Mouse (Mus musculus): ENCODE results near the gene Prss8. TPM values are rescaled to one million over a fixed set of nuclear protein-coding genes. Genes with fewer than 3 reads are reported as not detected.
A peak's percentile ranks its signal among the peaks of the same experiment; 100 is the strongest.
"Not testable (repeated sequence)": the region's sequence is repeated elsewhere in the genome, so short reads cannot be mapped to it uniquely, and the experiment has no call there.

Gene Prss8
- 2.9 and 3.3 TPM in 2 replicates for polyA plus RNA-seq (2015; fragmentation: Nextera tagmentation; extraction: Ambion mirVana)

DNA sequence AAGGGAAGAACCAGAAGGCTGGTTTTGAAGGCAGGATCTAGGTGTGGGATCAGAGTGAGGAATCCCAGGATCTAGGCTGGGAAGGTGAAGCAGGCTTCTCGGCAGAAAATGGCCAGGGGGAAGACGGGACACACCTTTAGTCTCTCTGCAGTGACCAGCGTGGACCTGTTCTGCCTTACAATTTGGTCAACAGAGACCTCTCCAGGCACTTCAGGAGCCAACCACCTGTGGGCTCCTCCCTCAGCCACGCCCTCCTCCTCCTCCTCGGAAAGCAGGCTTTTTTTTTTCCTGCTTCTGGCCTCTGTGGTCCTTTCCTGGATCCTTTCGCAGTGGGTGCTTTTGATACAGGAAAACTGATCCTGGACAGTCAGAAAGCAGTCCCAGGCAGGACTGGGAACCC is at the start of gene Prss8:
Prss8 (minus strand) TSS at position 182 of the 400 bp plus-strand sequence.
- no peak for DNase-seq (ENCODE audit: low spot score)

DNA sequence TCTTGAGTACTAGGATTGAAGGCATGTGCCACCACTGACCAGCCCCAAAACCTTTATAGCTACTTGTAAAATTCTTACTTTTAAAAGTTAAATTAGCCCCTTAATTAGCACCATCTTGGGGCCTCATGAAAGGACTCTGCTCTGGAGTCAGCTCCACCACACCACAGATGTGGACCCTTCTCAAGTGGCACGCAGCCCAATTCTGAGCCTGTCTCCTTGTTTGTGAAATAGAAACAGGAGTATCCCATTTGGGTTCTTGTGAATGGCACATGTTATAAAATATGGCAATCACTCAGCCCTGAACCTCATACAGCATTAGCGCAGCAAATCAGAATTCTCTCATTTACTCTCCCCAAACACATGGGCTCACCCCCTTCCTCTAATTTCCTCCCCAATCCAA is 49.0 kb upstream of the Prss8 start:
- no peak for DNase-seq (ENCODE audit: low spot score)

DNA sequence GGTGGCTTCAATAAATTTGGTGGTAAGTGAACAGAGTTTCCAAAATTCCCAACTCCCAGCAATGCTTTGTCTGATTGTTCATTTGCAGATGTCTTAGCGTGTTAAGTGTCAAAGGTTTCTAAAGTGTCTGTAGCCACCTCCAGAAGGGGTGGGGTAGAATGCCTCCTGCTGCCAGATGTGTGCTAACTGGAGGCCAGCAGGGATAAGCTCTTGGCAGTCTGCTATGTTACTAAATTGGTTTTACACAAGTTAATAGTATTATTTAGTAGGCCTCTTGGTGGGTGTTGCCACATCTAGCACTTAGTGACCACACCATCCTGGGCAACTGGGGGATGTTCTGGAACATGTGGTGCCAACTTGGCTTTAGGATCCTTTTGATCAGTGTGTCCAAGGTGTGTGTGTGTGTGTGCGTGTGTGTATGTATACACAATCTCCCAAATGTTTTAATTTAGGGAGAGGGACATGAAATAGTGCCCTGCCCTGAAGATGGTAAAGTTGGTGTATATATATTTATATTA is 44.6 kb upstream of the Prss8 start:
- no peak for DNase-seq (ENCODE audit: low spot score)

DNA sequence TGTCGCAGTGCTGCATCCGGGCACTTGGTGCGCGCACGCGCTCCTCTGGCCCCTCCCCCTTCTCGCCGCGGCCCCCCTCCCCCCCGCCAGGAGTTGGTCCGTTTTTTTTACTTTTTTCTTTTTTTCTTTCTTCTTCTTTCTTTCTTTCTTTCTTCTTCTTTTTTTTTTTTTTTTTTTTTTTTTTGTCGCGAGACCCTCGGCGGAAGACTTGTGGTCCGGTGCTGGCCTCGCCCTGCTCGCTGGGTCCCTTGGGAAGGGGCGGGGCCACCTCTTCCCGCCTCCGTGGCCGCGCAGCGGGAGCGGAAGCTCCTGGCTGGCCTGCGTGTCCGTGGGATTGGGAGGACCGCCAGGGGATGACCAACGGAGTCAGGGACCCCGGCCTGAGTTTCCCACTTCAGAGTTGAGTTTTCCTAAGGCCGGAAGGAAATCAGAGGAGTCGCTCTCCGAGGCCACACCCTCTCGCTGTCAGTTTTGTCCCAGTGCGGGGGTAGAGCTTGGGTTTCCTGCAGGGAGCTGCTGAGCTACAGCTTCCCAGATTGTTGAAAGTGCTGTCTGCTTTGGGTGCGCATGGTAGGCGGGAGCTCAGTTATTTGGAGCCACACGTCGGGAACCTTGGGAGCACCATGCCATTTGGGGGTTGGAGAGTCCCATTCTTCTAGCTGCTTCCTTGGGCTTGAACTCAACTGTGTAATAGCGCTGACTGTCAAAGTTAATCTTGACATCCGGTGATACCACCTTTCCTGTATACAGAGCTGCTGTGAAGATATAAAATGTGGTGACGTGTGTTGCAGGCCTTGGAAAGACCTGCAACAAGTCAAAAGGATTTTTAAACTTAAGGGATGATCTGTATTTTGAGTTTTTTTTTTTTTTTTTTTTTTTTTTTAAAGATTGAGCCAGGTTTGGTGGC is 38.3 kb upstream of the Prss8 start:
- peak; percentile 63 for DNase-seq (ENCODE audit: low spot score)

DNA sequence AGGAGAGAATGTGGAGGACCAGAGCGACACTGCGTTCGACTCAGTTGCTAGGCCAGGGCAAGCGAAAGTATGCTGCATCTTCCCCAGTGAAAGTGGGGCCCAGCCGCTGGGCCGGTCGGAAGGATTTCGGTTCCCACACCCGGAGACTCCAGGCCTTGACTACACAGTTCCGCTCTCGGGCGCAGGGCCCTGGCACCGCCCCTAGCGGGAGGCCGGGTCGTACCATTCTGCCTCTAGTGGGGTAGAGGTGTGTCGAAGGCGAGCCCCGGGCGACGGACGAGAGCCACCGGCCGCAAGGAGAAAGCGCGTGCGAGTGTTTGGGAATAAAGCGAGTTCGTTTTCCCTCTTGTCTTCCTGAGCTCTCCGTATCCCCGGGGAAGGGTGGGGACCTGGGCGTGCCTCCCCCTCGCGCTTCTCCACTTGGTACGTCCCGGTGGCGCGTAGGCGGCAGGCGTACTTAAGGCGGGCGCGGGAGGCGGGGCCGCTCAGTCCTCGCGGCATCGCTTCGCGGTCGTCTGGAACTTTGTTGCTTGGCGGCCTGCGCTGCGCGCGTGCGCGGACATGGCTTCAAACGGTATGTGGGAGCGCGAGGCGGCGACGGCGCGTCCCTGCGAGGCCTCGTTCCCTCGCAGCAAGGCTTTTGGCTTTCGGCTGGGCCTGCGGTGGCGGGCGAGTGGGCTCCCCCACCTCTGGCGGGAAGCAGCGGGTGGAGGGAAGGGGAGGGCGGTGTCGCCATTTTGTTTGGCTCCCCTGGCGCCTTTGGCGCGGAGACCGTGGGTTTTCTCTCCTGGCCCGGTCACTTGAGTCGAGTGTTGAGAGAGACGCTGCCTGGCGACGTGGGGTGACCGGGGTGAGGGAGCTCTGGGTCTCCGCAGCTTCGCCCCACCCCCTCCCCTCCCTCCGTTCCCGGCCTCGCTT is 37.4 kb upstream of the Prss8 start, which contains the start of gene Fus:
Fus (plus strand) TSS at position 454 of the 918 bp plus-strand sequence.
- peak; percentile 94 for DNase-seq (ENCODE audit: low spot score)

DNA sequence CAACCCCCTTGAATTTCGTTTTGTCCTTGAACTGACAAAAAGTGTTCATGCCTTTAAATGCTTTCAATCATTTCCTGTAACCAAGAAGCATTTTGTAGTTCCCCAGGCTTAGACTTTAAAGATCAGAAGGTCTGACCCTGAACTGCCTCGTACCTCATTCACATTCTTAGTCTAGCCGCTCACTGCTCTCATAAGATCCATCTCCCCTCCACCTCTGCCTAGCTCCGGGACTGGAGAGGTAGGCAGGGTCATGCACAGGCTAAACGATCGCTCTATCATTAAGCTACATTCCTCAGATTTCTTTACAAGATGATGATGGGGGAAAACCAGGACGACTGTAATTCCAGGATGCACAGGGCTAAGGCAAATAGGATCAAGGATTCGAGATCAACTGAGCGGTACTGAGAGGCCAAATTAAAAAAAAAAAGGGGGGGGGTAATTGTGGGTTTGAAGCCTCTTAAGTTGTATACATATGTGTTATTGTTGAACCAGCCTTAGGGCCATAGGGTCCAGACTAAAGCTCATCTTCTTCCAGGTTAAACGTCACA is 36.5 kb upstream of the Prss8 start:
- peak; percentile 40 for DNase-seq (ENCODE audit: low spot score)

DNA sequence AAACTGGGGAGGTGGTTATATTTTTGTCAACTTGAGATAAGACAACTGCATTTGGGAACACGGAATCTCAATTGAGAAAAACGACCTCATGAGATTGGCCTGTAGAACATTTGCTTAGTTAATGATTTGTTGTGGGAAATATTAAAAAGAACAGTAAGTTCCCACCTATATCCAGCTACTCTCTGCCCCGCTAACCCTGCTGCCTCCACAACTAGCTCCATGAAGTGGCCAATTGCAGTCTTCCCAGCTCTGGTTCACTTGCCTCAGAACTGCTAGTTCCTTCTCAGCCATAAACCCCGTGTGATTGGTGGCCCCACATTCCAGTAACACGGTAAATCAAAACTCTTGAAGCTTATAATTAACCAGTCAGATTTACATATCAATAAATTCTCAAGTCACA is 29.5 kb upstream of the Prss8 start:
- DNase-seq (ENCODE audit: low spot score): no peak

DNA sequence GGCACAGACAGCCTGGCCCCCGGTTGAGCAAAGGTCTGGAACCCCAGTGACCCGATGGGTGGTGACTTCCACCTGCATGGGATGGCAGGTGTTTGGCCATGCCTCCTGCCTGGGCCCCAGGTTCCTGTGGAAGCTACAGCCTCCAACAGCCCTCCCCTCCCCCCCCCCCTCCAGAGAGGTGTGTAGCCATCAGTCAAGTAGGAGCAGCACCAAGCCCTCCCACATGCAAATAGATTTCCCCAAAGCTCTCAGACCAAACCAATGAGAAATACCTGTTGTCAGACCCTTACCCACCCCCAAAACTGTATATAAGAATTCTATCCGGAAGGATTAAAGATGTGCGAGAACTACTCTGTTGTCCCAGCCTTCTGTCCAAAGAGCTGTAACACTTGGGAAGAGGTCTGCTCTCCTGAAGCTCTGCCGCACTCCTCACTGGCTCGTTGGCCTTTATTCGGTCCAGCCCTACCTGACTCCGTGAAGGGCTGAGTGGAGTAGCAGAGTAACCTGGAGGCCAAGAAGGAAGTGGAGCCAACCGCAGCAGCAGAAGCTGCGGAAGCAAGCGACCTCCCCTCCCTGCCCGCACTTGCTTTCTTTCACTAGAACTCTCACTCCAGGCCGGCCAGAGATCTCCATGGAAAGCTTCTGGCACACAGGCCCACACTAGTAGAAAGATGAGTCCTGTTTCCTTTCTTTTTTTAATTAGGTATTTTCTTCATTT is 23.1 kb upstream of the Prss8 start:
- DNase-seq (ENCODE audit: low spot score): peak; percentile 62

DNA sequence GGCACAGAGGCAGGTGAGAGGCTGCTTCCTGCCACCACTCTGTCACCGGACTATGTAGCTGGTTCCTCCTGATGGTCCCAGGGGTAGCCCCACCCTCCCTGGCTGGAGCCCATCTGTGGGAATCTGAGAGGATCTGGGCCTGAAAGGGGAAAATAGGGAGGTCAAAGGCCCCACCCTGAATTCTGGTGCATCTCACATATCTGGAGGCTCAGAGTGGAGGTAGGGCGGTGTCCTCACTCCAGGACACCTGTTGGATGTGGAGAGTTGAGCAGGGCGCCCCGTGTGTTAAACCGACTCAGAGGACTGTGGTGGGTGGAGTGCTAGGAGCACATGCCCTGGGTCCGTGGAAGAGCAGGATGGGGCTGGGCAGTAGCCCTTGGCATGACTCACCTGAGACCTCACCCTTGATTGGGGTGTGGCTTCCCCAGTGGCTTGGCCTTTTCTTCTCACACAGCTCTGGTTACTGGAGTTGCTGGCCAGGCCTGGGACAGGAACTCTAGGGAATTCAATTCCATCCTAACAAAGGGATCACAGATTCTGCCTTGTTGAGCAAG is 16.6 kb upstream of the Prss8 start, which contains the start of gene Prss36:
Prss36 (minus strand) TSS at position 256 of the 554 bp plus-strand sequence.
- no peak for DNase-seq (ENCODE audit: low spot score)

DNA sequence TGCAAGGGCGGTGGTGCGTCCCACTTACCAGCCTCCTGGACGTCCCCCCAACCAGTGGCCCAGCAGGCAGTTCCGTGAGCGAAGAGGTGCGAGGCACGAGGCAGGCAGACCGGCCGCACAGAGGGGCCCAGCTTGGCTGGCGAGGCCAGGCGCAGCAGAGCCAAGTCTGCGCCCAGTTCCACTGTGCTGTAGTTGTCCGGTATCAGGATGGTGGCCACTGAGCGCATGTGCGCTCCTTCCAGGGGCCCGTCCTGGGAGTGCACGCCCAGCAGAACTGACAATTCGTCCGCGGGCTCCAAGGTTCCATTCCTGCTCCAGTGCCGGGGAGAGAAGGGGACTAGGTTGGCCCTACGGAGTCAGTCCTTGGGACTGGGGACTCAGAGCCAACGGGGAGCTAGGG is 14.7 kb upstream of the Prss8 start:
- DNase-seq (ENCODE audit: low spot score): no peak

DNA sequence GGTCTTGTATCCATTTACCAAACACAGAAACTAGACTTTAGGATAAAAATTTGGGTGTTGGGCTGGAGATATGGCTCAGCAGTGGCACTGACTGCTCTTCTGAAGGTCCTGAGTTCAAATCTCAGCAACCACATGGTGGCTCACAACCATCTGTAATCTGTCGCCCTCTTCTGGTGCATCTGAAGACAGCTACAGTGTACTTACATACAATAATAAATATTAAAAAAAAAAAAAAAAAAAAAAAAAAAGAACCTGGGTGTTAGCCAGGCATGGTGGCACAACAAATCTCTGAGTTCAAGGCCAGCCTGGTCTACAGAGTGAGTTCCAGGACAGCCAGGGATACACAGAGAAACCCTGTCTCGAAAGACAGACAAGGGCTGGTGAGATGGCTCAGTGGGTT is 12.2 kb upstream of the Prss8 start:
- not testable (repeated sequence) for DNase-seq (ENCODE audit: low spot score)

DNA sequence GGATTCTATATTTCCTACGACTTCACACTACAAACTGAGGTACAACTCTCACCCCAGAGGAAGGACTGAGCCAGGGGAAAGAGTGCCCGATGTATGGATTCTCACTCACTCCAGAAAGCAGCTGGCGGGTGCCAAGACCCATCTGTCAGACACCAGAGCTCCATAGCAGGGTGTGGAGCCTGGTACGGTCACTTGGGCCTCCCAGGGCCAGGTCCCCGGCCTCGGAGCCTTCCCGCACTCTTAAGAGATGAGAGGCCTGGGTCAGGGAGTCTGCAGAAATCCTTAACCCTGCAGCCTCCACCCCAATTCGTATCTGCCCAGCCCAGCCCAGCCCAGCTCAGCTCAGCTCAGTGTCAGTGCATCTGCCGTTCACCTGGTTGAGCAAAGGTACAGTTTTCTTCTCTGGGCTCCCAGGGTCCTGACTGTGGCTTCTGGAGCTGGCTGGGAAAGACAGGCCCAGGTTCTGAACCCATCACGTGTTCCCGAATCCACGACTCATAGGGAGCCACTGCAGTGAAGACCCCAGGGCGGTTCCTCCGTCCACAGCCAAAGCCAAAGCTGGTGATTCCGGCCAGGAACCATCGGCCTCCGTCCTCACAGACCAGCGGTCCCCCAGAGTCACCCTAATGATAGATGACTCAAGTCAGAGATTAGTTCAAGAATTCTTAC is 6.4 kb upstream of the Prss8 start:
- DNase-seq (ENCODE audit: low spot score): no peak

DNA sequence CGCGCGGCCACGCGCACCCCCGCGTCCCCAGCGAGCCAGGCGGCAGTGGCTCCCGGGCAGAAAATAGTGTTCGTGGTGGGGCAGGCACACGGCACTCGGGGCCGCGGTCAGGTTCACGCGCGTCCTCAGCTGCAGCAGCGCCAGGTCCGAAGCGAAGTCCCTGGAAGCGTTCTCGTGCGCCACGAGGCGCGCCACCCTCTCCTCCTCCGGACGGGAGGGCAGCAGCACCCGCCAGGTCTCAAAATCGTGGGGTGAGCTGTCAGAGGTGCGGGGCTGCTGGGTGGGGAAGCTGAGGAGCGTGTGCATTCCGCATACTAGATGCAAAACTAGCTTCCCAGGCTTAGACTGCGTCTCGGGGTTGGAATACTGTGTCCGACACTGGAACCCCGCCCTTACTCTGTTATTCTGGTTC is 5.8 kb upstream of the Prss8 start:
- no peak for DNase-seq (ENCODE audit: low spot score)

DNA sequence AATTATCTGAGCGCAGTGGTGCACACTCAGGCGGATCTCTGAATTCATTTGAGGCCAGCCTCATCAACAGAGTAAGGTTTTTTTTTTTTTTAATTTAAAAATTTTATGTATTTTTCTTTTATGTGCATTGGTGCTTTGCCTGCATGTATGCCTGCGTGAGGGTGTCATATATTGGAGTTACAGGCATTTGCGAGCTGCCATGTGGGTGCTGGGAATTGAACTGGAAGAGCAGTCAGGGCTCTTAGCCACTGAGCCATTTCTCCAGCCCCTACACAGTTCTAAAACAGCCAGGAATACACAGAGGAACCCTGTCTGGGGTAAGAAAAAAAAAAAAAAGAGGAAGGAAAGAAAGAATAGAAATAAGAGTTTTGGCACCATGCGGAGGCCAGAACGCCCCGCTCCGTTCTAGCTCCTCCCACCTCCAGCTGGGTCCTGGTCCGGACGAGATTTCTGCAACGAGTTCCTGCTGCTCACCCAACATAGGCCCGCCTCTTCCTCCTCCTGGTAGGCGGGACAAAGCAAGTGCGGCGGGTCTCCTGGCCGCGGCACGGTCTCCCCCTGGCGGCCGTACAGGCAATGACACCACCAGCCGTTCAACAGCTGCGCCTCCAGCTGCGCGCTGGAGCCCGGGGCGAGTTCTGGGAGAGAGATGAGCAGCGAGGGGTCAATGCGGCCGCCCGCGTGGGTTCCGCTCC is 5.3 kb upstream of the Prss8 start:
- DNase-seq (ENCODE audit: low spot score): peak; percentile 96

DNA sequence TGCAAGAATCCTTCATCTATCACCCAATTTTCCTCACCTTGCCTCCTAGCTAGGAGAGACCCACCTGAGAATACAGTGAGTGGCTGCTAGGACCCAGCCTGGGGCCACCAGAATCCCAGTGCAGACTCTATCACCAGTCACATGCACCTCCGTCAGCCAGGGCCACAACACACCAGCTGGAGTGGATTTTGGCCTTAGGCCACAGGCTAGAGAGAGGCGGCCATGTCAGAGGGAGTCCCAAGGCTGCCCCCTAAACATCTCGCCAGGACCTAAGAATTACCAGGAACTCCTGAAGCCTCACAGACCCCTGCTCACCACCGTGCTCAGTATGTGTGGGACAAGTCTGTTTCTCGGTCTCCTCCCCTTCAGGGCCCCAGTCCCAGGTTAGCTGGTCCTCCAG is 4.2 kb upstream of the Prss8 start:
- no peak for DNase-seq (ENCODE audit: low spot score)

DNA sequence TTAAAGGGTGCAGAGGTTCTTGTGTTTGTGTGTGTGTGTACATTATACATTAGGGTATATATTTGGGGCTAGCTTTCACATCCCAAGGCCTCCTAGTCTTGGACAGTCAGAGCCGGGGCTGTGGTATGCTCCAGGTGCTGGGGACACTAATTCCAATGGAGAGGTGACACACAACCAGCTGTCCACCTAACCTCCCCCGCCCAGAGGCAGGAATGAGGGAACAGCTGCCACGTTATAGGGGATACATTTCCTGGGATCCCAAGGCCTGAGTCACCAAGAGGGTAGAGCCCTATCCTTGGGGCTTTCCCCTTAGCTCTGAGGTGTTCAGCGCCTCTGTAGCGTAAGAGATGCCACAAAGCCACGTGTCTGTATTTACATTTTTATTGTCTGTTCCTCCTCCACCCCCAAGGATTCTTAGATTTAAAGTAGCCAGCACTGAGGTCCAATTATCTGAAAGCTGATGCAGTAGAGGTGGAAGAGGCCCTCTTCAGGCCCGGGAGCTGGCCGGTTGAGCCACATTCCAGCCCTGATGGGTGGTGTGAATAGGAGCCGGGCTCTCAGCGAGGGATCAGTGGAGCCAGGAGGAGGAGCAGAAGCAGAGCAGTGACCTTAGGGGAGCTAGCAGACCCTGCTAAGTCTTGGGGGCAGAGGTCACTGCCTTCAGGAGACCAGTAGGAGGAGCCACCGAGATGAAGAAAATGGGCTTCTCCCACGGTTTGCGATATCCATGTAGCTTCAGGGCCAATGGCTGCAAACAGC is 2.5 kb upstream of the Prss8 start:
- DNase-seq (ENCODE audit: low spot score): no peak

DNA sequence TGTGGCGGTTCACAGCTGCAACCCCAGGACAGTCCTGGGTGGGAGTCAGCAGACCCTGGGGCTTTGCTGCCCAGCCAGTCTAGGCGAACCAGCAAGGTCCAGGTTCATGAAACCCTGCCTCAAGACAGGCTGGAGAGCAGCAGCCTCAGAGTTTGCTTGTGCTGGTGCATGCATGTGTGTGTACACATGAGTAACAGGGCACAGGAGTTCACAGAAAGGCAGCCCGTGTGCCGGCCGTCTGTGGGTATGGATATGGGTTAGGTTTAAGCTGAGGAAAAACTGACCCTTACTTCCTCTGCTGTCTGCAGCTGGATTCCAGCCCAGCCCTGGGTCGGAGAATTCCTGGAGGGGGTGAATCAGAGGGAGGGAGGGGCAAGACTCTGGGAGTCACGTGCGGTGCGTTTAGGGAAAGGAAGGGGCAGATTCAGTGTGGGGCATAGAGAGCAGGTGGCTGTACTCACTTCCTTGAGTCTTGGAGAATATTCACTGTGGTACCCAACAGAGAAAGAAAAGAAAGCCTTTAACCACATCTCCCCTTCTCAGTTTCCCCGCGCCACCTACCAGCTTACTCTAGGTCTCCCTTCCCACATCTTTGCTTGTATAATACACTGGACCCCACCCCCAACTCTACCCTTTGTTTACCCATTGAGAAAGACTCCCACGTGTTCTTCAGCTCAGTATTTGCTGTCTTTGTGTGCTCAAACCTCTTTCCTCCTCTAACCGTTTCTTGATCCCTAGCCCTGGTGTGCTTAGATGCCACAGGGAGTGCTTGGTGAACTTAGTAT is 1.6 kb upstream of the Prss8 start:
- no peak for DNase-seq (ENCODE audit: low spot score)

DNA sequence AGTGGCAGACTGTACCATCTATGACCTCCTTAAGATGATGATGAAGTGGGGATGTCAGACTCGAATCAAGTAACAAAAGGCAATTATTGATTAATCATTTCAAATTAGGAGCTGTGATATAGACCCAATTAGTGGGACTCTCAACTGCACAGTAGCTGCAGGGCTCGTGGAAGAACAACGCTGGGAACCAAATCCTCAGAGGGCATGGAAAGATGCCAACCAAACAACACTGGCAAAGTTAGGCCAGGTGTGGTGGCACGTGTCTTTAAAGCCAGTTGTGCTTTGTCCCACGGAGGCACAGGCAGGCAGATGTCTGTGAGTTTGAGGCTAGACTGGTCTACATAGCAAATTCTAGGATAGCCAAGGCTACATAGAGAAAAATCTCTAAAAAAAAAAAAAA is 732 bp upstream of the Prss8 start:
- DNase-seq (ENCODE audit: low spot score): no peak

Measured in thymus, postnatal 0 days (tissue).